Mouse (Mus musculus) ES-Bruce4 (cell line): Measurements from ENCODE around the gene Plcb4.
"Not testable (repeated sequence)": the region's sequence is repeated elsewhere in the genome, so short reads cannot be mapped to it uniquely, and the experiment has no call there.

ENCODE experiments used
- CTCF ChIP-seq: IDR thresholded peaks from one replicate; pipeline ENCODE4 v1.8.1; 2011; ENCODE audit warnings: low read depth, low read length
- EP300 ChIP-seq: IDR thresholded peaks from 2 replicates; pipeline ENCODE4 v1.6.1; 2011; ENCODE audit warnings: low read depth, low read length; ENCODE audit not compliant: insufficient read depth
- POLR2A ChIP-seq: IDR thresholded peaks from one replicate; pipeline ENCODE4 v1.8.1; 2011; ENCODE audit warnings: low read length; ENCODE audit not compliant: insufficient read depth

GRCm38 (mm10) chr2:135990686-135991085 is 331.9 kb downstream of the Plcb4 start:
- TF ChIP-seq EP300, POLR2A, CTCF: not testable (repeated sequence)
